Mouse (Mus musculus) cerebellum, adult 11-12 months (tissue): Measurements from ENCODE around the gene Ppara.
A peak's percentile ranks its signal among the peaks of the same experiment; 100 is the strongest.
"Not testable (repeated sequence)": the region's sequence is repeated elsewhere in the genome, so short reads cannot be mapped to it uniquely, and the experiment has no call there.

Source experiments
- DNase-seq: peaks from one replicate; pipeline ENCODE4 v3.0.0; 2022

Gene Ppara

GRCm38 (mm10) chr15:85765022-85765421 lies 30.2 kb downstream of the Ppara start:
- no peak for DNase-seq

- DNase-seq = no peak
Measured at GRCm38 (mm10) chr15:85766677-85767076, 31.9 kb downstream of the Ppara start.

- DNase-seq = no peak
Measured at GRCm38 (mm10) chr15:85768991-85769390, 34.2 kb downstream of the Ppara start.

GRCm38 (mm10) chr15:85771306-85772121 lies 36.7 kb downstream of the Ppara start:
- DNase-seq = no peak

GRCm38 (mm10) chr15:85772146-85772740 lies 37.5 kb downstream of the Ppara start:
- no peak for DNase-seq

- DNase-seq = no peak
Measured at GRCm38 (mm10) chr15:85774419-85774818, 39.6 kb downstream of the Ppara start.

GRCm38 (mm10) chr15:85775001-85775400 lies 40.2 kb downstream of the Ppara start:
- no peak for DNase-seq

GRCm38 (mm10) chr15:85776241-85776640 lies 41.5 kb downstream of the Ppara start:
- DNase-seq = no peak

- peak; percentile 13 for DNase-seq
Measured at GRCm38 (mm10) chr15:85776771-85777170, 42.0 kb downstream of the Ppara start.

GRCm38 (mm10) chr15:85778891-85779290 lies 44.1 kb downstream of the Ppara start:
- DNase-seq = not testable (repeated sequence)

- no peak for DNase-seq
Measured at GRCm38 (mm10) chr15:85783146-85783545, 48.4 kb downstream of the Ppara start.

GRCm38 (mm10) chr15:85784341-85784740 lies 49.6 kb downstream of the Ppara start:
- no peak for DNase-seq

- DNase-seq = no peak
Measured at GRCm38 (mm10) chr15:85786711-85787110, 51.9 kb downstream of the Ppara start.

- DNase-seq = no peak
Measured at GRCm38 (mm10) chr15:85787482-85787881, 52.7 kb downstream of the Ppara start.

- DNase-seq = no peak
Measured at GRCm38 (mm10) chr15:85788051-85788450, 53.3 kb downstream of the Ppara start.

- no peak for DNase-seq
Measured at GRCm38 (mm10) chr15:85788633-85789032, 53.9 kb downstream of the Ppara start.

GRCm38 (mm10) chr15:85791449-85791848 lies 56.7 kb downstream of the Ppara start:
- no peak for DNase-seq

GRCm38 (mm10) chr15:85792819-85793218 lies 58.0 kb downstream of the Ppara start:
- DNase-seq = no peak

GRCm38 (mm10) chr15:85795516-85795915 lies 60.7 kb downstream of the Ppara start:
- no peak for DNase-seq

- no peak for DNase-seq
Measured at GRCm38 (mm10) chr15:85798676-85799075, 63.9 kb downstream of the Ppara start.

GRCm38 (mm10) chr15:85802931-85803330 lies 68.1 kb downstream of the Ppara start:
- no peak for DNase-seq

- no peak for DNase-seq
Measured at GRCm38 (mm10) chr15:85806886-85807285, 72.1 kb downstream of the Ppara start.

- DNase-seq = no peak
Measured at GRCm38 (mm10) chr15:85807404-85807803, 72.6 kb downstream of the Ppara start.

GRCm38 (mm10) chr15:85808031-85808430 lies 73.2 kb downstream of the Ppara start:
- no peak for DNase-seq

GRCm38 (mm10) chr15:85808434-85808833 lies 73.7 kb downstream of the Ppara start:
- DNase-seq = no peak
